In genomic region chrX:105946357-105946756, GRCm38 (mm10) we compare ENCODE assay signal across 27 mouse cellular contexts. TPM values are rescaled to one million over a fixed set of nuclear protein-coding genes. Genes with fewer than 3 reads are reported as not detected.
DNase-seq lines count a peak whose midpoint lies in the region; ATAC-seq and TF ChIP-seq lines count a peak whose summit lies in the region.
"Had no signal": no experiment of that assay in that cellular context is flagged by ENCODE, and none has a peak within 500 bp of the region (broad histone marks: within the 10 kb centered on the region; RNA-seq: fewer than 3 reads in every experiment).

No protein-coding gene starts in this region.

- H3K9me3 ChIP-seq in lung, postnatal 0 days (ENCODE audit: low read length) = no peaks in the 10 kb centered on the region
- H3K9me3 ChIP-seq: forebrain, embryonic 10.5 days; forebrain, embryonic 13.5 days; G1E; heart, embryonic 12.5 days; heart, embryonic 15.5 days; hindbrain, embryonic 10.5 days had no signal

- H3K27me3 ChIP-seq in lung, postnatal 0 days (replicated peaks; ENCODE audit: insufficient read depth, low read length) = no peaks in the 10 kb centered on the region
- H3K27me3 ChIP-seq: CH12.LX; forebrain, embryonic 13.5 days; heart, embryonic 12.5 days; heart, embryonic 15.5 days; hindbrain, embryonic 13.5 days had no signal

- H3K9ac ChIP-seq in lung, postnatal 0 days (replicated peaks; ENCODE audit: low read depth) = no peak overlapping the region
- H3K9ac ChIP-seq: forebrain, embryonic 13.5 days; forebrain, postnatal 0 days; heart, embryonic 12.5 days; heart, embryonic 15.5 days; hindbrain, embryonic 13.5 days had no signal

- DNase-seq in lung, postnatal 0 days (ENCODE audit: low spot score) = peak; percentile 46
- no peak for DNase-seq in lung, postnatal 25 days (ENCODE audit: low spot score)
- DNase-seq in induced T-regulatory cell, adult 2 months (ENCODE audit: low read depth) = peak; percentile 12
- DNase-seq in B cell, adult 2 months = no peak
- DNase-seq: adrenal gland, adult 8-10 months; adrenal gland, postnatal 25 days; cerebellum, adult 18-20 months; cerebellum, adult 9-10 months; cerebellum, postnatal 14 days; forebrain, postnatal 0 days; gastrocnemius, adult 2 months; gastrocnemius, postnatal 25 days; heart, adult 18-20 months; heart, postnatal 10 days; heart, postnatal 36 days had no signal

- no peaks in the 10 kb centered on the region for H3K36me3 ChIP-seq in lung, postnatal 0 days (ENCODE audit: insufficient read depth, low read length)
- H3K36me3 ChIP-seq: forebrain, embryonic 10.5 days; G1E; heart, embryonic 12.5 days; heart, embryonic 15.5 days; hindbrain, embryonic 10.5 days; hindbrain, embryonic 13.5 days had no signal

- no peak for ATAC-seq in lung, postnatal 0 days
- ATAC-seq in CD4-positive, CD25-positive, alpha-beta regulatory T cell, adult 4 months = peak; percentile 82
- ATAC-seq in megakaryocyte progenitor cell, adult 5-6 weeks (replicated peaks; ENCODE audit: poor library complexity) = no peak
- ATAC-seq: forebrain, embryonic 13.5 days; forebrain, postnatal 0 days; hindbrain, embryonic 16.5 days; intestine, postnatal 0 days had no signal

- H3K4me2 ChIP-seq in lung, postnatal 0 days (replicated peaks; ENCODE audit: low read depth, low read length) = no peak overlapping the region
- H3K4me2 ChIP-seq: forebrain, embryonic 13.5 days; heart, embryonic 12.5 days; heart, embryonic 15.5 days; hindbrain, embryonic 13.5 days had no signal

- H3K27ac ChIP-seq in lung, postnatal 0 days (ENCODE audit: low read length) = no peak overlapping the region
- H3K27ac ChIP-seq: forebrain, embryonic 10.5 days; forebrain, embryonic 13.5 days; gastrocnemius, adult 2 months; heart, embryonic 15.5 days; hindbrain, embryonic 10.5 days; hindbrain, embryonic 13.5 days had no signal

- no peaks in the 10 kb centered on the region for H3K4me1 ChIP-seq in lung, postnatal 0 days (ENCODE audit: insufficient read depth, low read depth, low read length)
- H3K4me1 ChIP-seq: forebrain, embryonic 10.5 days; forebrain, embryonic 13.5 days; heart, embryonic 12.5 days; heart, embryonic 15.5 days; hindbrain, embryonic 10.5 days; hindbrain, embryonic 13.5 days had no signal

- no peak overlapping the region for H3K4me3 ChIP-seq in lung, postnatal 0 days (ENCODE audit: low read depth, low read length)
- H3K4me3 ChIP-seq: forebrain, embryonic 10.5 days; forebrain, embryonic 13.5 days; gastrocnemius, adult 2 months; heart, embryonic 12.5 days; heart, embryonic 15.5 days; hindbrain, embryonic 10.5 days; hindbrain, embryonic 13.5 days had no signal

- no peak for TF ChIP-seq CTCF in lung, postnatal 0 days (IDR thresholded peaks at IDR 0.05)

- TF ChIP-seq EP300 in lung, postnatal 0 days (IDR thresholded peaks at IDR 0.05) = peak; percentile 41

- WGBS in lung, postnatal 0 days = 20% methylated on average over 1 of the region's 1 CpGs

RNA-seq across cellular contexts. Expression of gene Atrx, which starts 17.2 kb away (rescaled TPM):
- polyA plus RNA-seq in lung, postnatal 0 days (2015; fragmentation: Nextera tagmentation; extraction: Ambion mirVana) = 123 and 147 TPM in 2 replicates
- polyA plus RNA-seq in CD4-positive, CD25-positive, alpha-beta regulatory T cell, adult 4 months (2017; shearing (Covaris generic)) = 100 to 1,000 TPM; 334 to 414 TPM
- 149 and 179 TPM in 2 replicates for total RNA-seq in megakaryocyte progenitor cell, adult 5-6 weeks (2015)
- 217 and 332 TPM in 2 replicates for total RNA-seq in megakaryocyte progenitor cell, adult 5-6 weeks (2017)

Comparison
In these comparisons a context has a peak if more than half of its experiments do, and no peak if none do; other contexts are left out.
1. DNase-seq: peak in lung, postnatal 0 days (single experiment) and induced T-regulatory cell, adult 2 months (single experiment); none in lung, postnatal 25 days (single experiment) and B cell, adult 2 months (0 of 2).